Mouse (Mus musculus) limb, embryonic 11.5 days (tissue): ENCODE data around the gene Hoxb5. TPM values are rescaled to one million over a fixed set of nuclear protein-coding genes. Genes with fewer than 3 reads are reported as not detected.

Source experiments
- ATAC-seq: fragments of 200-750 bp; cut with Nextera tagmentation; 2 replicates; pipeline ENCODE4 v1.8.0; 2017; ENCODE audit warnings: low read depth; ENCODE audit not compliant: insufficient number of reproducible peaks, low FRiP score, low TSS enrichment
- DNase-seq: peaks from one replicate; pipeline ENCODE4 v3.0.0-alpha.2; 2015; ENCODE audit warnings: low spot score
- H3K27ac ChIP-seq: fragments of 300-500 bp; sonication (generic); replicated peaks from 2 replicates; pipeline ENCODE4 v1.5.1; 2014; ENCODE audit warnings: low read depth, mild to moderate bottlenecking, low read length
- H3K27me3 ChIP-seq: fragments of 300-500 bp; sonication (generic); 2 replicates; pipeline ENCODE4 v1.6.1; 2014; ENCODE audit warnings: mild to moderate bottlenecking, low read length, mixed read lengths; ENCODE audit not compliant: control insufficient read depth, insufficient read depth
- H3K36me3 ChIP-seq: fragments of 300-500 bp; sonication (generic); 2 replicates; pipeline ENCODE4 v1.6.1; 2014; ENCODE audit warnings: mild to moderate bottlenecking, low read length, moderate library complexity, mixed read lengths; ENCODE audit not compliant: control insufficient read depth, insufficient read depth
- H3K4me1 ChIP-seq: fragments of 300-500 bp; sonication (generic); 2 replicates; pipeline ENCODE4 v1.6.1; 2014; ENCODE audit warnings: low read length, mixed read lengths; ENCODE audit not compliant: control insufficient read depth, insufficient read depth
- H3K4me2 ChIP-seq: fragments of 300-500 bp; sonication (generic); 2 replicates; pipeline ENCODE4 v1.6.1; 2014; ENCODE audit warnings: low read depth, mild to moderate bottlenecking, moderate library complexity; ENCODE audit not compliant: severe bottlenecking
- H3K4me3 ChIP-seq: fragments of 300-500 bp; sonication (generic); 2 replicates; pipeline ENCODE4 v1.5.1; 2014; ENCODE audit warnings: low read depth, low read length
- H3K9ac ChIP-seq: fragments of 300-500 bp; sonication (generic); 2 replicates; pipeline ENCODE4 v1.6.1; 2014; ENCODE audit warnings: mild to moderate bottlenecking, low read length
- H3K9me3 ChIP-seq: fragments of 300-500 bp; sonication (generic); 2 replicates; pipeline ENCODE4 v1.6.1; 2016; ENCODE audit warnings: low read length; ENCODE audit not compliant: control insufficient read depth
- WGBS: fragments of 180-500 bp; shearing (Covaris S2); extraction: QIAGEN DNeasy Blood & Tissue Kit; methylation state at CpG from one replicate; pipeline ENCODE4 v1.1.7; 2014; 5-methylcytosine and 5-hydroxymethylcytosine counted together
- polyA plus RNA-seq: library from polyadenylated mRNA; unstranded; fragments of >200 nt; fragmentation: Nextera tagmentation; extraction: Ambion mirVana; gene quantifications from 2 replicates; pipeline ENCODE4 v1.2.1, GENCODE M21; 2014

The Hoxb5 gene
- polyA plus RNA-seq, 1 experiment from 2014 or later, result 2.1 TPM

- under 1% methylated on average over 34 of the region's 34 CpGs for WGBS
- DNase-seq (peak; percentile 73), ATAC-seq (no peak)
- 0 out of 2 replicates have a peak overlapping the region, but pooled peaks have one; percentile 0 for H3K27ac ChIP-seq
- peaks cover 30% of the 10 kb centered on the region for H3K4me1 ChIP-seq
- H3K4me3 ChIP-seq, result peak overlapping the region; percentile 16
- H3K9ac ChIP-seq, result peak overlapping the region; percentile 27; the same call in 1 of the 2 replicates
- H3K27me3 ChIP-seq, result peaks cover 84% of the 10 kb centered on the region
- H3K36me3 ChIP-seq, result no peaks in the 10 kb centered on the region
- peak overlapping the region; percentile 39; the same call in 1 of the 2 replicates for H3K4me2 ChIP-seq
- no peaks in the 10 kb centered on the region for H3K9me3 ChIP-seq
These were observed 11.7 kb downstream of the Hoxb5 start for GRCm38 (mm10) chr11:96314671-96315343.

DNA sequence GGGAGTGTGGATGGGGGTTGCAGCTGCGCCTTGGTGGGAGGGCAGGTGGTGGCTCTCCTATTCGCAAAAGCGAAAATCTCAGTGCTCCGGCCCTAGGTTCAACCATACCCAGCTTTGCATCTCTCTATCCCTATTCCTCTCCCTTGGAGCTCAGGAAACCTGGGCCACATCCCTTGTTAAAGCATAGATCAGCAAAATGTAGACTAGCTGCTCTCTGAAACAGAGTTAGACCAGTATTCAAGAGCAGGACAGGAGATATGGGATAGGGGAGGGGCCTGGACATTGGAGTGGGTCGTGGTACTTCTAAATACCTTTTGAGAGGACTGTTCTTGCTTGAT lies 12.2 kb downstream of the Hoxb5 start:
- Histone ChIP-seq H3K4me3 (peak overlapping the region; percentile 16; the same call in 1 of the 2 replicates), H3K27ac (no peak overlapping the region), H3K9ac (no peak overlapping the region), H3K36me3 (no peaks in the 10 kb centered on the region), H3K27me3 (peaks cover 84% of the 10 kb centered on the region), H3K4me1 (peaks cover 32% of the 10 kb centered on the region), H3K9me3 (no peaks in the 10 kb centered on the region), H3K4me2 (peak overlapping the region; percentile 39; the same call in 1 of the 2 replicates)
- 0% methylated on average over 5 of the region's 5 CpGs for WGBS
- no peak for ATAC-seq
- no peak for DNase-seq

GRCm38 (mm10) chr11:96316696-96317607 lies 13.8 kb downstream of the Hoxb5 start:
- WGBS, result 4% methylated on average over 18 of the region's 18 CpGs
- no peak for ATAC-seq
- peaks cover 25% of the 10 kb centered on the region for H3K4me1 ChIP-seq
- H3K4me3 ChIP-seq, result no peak overlapping the region
- H3K36me3 ChIP-seq, result no peaks in the 10 kb centered on the region
- H3K4me2 ChIP-seq, result no peak overlapping the region
- no peak overlapping the region for H3K27ac ChIP-seq
- H3K9me3 ChIP-seq, result no peaks in the 10 kb centered on the region
- H3K27me3 ChIP-seq, result peaks cover 83% of the 10 kb centered on the region
- H3K9ac ChIP-seq, result no peak overlapping the region
- DNase-seq, result no peak

GRCm38 (mm10) chr11:96317608-96318367 lies 14.7 kb downstream of the Hoxb5 start, which contains the start of gene Hoxb4:
Hoxb4 (plus strand) TSS chr11:96318267.
- Histone ChIP-seq H3K4me2 (peak within 1 kb of the TSS; percentile 89), H3K27ac (peak within 1 kb of the TSS; percentile 89), H3K4me1 (peaks cover 20% of the 10 kb centered on the region), H3K9ac (peak within 1 kb of the TSS; percentile 50), H3K4me3 (peak within 1 kb of the TSS; percentile 38), H3K9me3 (no peaks in the 10 kb centered on the region), H3K27me3 (peaks cover 82% of the 10 kb centered on the region), H3K36me3 (no peaks in the 10 kb centered on the region)
- 1% methylated on average over 28 of the region's 28 CpGs for WGBS
- DNase-seq (no peak), ATAC-seq (0 out of 2 replicates have a peak, but pooled peaks have one; percentile 17)

DNA sequence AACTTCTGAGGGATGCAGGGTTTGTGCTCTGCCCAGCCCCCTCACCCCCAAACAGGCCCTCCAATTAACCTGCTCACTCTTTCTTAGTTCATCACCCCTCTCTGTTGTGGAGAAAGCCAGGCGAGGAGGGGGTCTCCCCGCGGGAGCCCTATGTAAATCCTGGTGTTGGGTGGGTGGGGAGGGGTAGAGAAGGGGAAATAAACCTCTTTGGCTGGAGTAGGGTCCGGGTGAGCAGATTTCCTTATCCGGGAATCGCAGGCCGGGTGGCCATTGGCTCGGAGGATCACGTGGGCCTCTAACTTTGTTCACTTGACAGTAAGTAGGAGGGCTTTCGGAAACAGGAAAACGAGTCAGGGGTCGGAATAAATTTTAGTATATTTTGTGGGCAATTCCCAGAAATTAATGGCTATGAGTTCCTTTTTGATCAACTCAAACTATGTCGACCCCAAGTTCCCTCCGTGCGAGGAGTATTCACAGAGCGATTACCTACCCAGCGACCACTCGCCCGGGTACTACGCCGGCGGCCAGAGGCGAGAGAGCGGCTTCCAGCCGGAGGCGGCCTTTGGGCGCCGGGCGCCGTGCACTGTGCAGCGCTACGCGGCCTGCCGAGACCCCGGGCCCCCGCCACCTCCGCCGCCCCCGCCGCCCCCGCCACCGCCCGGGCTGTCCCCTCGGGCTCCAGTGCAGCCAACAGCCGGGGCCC lies 15.4 kb downstream of the Hoxb5 start:
- under 1% methylated on average over 41 of the region's 45 CpGs for WGBS
- Histone ChIP-seq H3K27ac (peak overlapping the region; percentile 89), H3K4me1 (peaks cover 20% of the 10 kb centered on the region), H3K4me3 (peak overlapping the region; percentile 38), H3K36me3 (no peaks in the 10 kb centered on the region), H3K9me3 (no peaks in the 10 kb centered on the region), H3K4me2 (peak overlapping the region; percentile 89), H3K27me3 (peaks cover 80% of the 10 kb centered on the region), H3K9ac (peak overlapping the region; percentile 50)
- ATAC-seq (peak; percentile 69), DNase-seq (peak; percentile 81)

DNA sequence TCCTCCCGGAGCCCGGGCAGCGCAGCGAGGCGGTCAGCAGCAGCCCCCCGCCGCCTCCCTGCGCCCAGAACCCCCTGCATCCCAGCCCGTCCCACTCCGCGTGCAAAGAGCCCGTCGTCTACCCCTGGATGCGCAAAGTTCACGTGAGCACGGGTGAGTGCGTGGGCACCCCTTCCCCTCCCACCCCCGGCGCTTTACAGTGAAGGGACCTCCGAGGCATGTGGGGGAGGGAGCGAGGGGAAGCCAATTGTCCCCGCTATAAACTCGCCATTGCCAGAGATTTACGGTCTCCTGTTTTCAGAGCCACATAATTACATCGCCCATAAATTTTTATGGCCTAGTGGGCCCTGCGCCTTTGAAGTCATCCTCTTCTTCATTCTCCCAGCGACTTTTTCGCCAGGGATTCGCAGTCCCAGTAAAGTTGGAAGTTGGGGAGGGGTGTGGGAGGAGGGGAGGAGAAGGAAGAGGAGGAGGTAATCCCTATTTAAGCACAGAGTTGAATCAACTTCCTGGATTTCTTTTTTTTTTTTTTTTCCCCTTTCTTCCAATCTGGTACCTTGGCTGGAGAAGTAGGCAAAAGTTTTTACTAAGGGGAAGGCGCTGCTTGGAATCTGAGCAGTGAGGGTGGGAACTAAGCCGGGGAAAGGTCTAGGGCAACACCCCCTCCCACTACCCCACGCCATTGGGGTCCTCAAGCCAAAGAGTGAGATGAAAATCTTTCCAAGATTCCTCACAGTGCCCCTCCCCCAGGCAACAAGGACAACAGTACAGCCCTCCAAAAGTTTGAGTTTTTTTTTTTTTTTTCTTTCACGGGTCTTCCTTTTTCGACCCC lies 16.2 kb downstream of the Hoxb5 start:
- Histone ChIP-seq H3K4me1 (peaks cover 22% of the 10 kb centered on the region), H3K4me2 (peak overlapping the region; percentile 89), H3K36me3 (no peaks in the 10 kb centered on the region), H3K27ac (peak overlapping the region; percentile 89), H3K27me3 (peaks cover 80% of the 10 kb centered on the region), H3K9me3 (no peaks in the 10 kb centered on the region), H3K4me3 (peak overlapping the region; percentile 38), H3K9ac (peak overlapping the region; percentile 50; the same call in 1 of the 2 replicates)
- WGBS, result 0% methylated on average over 32 of the region's 34 CpGs
- ATAC-seq (peak; percentile 28), DNase-seq (peak; percentile 82)

GRCm38 (mm10) chr11:96319910-96320309 lies 16.8 kb downstream of the Hoxb5 start:
- H3K27me3 ChIP-seq, result peaks cover 80% of the 10 kb centered on the region
- peak; percentile 71 for DNase-seq
- peak overlapping the region; percentile 89 for H3K4me2 ChIP-seq
- H3K9me3 ChIP-seq, result no peaks in the 10 kb centered on the region
- no peaks in the 10 kb centered on the region for H3K36me3 ChIP-seq
- no peak for ATAC-seq
- H3K4me1 ChIP-seq, result peaks cover 19% of the 10 kb centered on the region
- H3K9ac ChIP-seq, result peak overlapping the region; percentile 52
- peak overlapping the region; percentile 47; the same call in 1 of the 2 replicates for H3K27ac ChIP-seq
- peak overlapping the region; percentile 38 for H3K4me3 ChIP-seq
- WGBS, result under 1% methylated on average over 29 of the region's 29 CpGs
